Mouse (Mus musculus) limb, embryonic 11.5 days (tissue): ENCODE data around the gene Irf2bpl. TPM values are rescaled to one million over a fixed set of nuclear protein-coding genes. Genes with fewer than 3 reads are reported as not detected.
A peak's percentile ranks its signal among the peaks of the same experiment; 100 is the strongest.

ENCODE experiments used
- ATAC-seq: fragments of 200-750 bp; cut with Nextera tagmentation; 2 replicates; pipeline ENCODE4 v1.8.0; 2017; ENCODE audit warnings: low read depth; ENCODE audit not compliant: insufficient number of reproducible peaks, low FRiP score, low TSS enrichment
- DNase-seq: peaks from one replicate; pipeline ENCODE4 v3.0.0-alpha.2; 2015; ENCODE audit warnings: low spot score
- H3K27ac ChIP-seq: fragments of 300-500 bp; sonication (generic); replicated peaks from 2 replicates; pipeline ENCODE4 v1.5.1; 2014; ENCODE audit warnings: low read depth, mild to moderate bottlenecking, low read length
- H3K27me3 ChIP-seq: fragments of 300-500 bp; sonication (generic); 2 replicates; pipeline ENCODE4 v1.6.1; 2014; ENCODE audit warnings: mild to moderate bottlenecking, low read length, mixed read lengths; ENCODE audit not compliant: control insufficient read depth, insufficient read depth
- H3K36me3 ChIP-seq: fragments of 300-500 bp; sonication (generic); 2 replicates; pipeline ENCODE4 v1.6.1; 2014; ENCODE audit warnings: mild to moderate bottlenecking, low read length, moderate library complexity, mixed read lengths; ENCODE audit not compliant: control insufficient read depth, insufficient read depth
- H3K4me1 ChIP-seq: fragments of 300-500 bp; sonication (generic); 2 replicates; pipeline ENCODE4 v1.6.1; 2014; ENCODE audit warnings: low read length, mixed read lengths; ENCODE audit not compliant: control insufficient read depth, insufficient read depth
- H3K4me2 ChIP-seq: fragments of 300-500 bp; sonication (generic); 2 replicates; pipeline ENCODE4 v1.6.1; 2014; ENCODE audit warnings: low read depth, mild to moderate bottlenecking, moderate library complexity; ENCODE audit not compliant: severe bottlenecking
- H3K4me3 ChIP-seq: fragments of 300-500 bp; sonication (generic); 2 replicates; pipeline ENCODE4 v1.5.1; 2014; ENCODE audit warnings: low read depth, low read length
- H3K9ac ChIP-seq: fragments of 300-500 bp; sonication (generic); 2 replicates; pipeline ENCODE4 v1.6.1; 2014; ENCODE audit warnings: mild to moderate bottlenecking, low read length
- H3K9me3 ChIP-seq: fragments of 300-500 bp; sonication (generic); 2 replicates; pipeline ENCODE4 v1.6.1; 2016; ENCODE audit warnings: low read length; ENCODE audit not compliant: control insufficient read depth
- WGBS: fragments of 180-500 bp; shearing (Covaris S2); extraction: QIAGEN DNeasy Blood & Tissue Kit; methylation state at CpG from one replicate; pipeline ENCODE4 v1.1.7; 2014; 5-methylcytosine and 5-hydroxymethylcytosine counted together
- polyA plus RNA-seq: library from polyadenylated mRNA; unstranded; fragments of >200 nt; fragmentation: Nextera tagmentation; extraction: Ambion mirVana; gene quantifications from 2 replicates; pipeline ENCODE4 v1.2.1, GENCODE M21; 2014

The Irf2bpl gene
- polyA plus RNA-seq, 1 experiment from 2014 or later = 17.9 TPM

- Histone ChIP-seq H3K36me3 (no peaks in the 10 kb centered on the region), H3K9me3 (no peaks in the 10 kb centered on the region), H3K4me2 (peak overlapping the region; percentile 10; the same call in 1 of the 2 replicates), H3K27ac (0 out of 2 replicates have a peak overlapping the region, but pooled peaks have one; percentile 30), H3K4me1 (peaks cover 20% of the 10 kb centered on the region), H3K9ac (no peak overlapping the region), H3K4me3 (no peak overlapping the region), H3K27me3 (no peaks in the 10 kb centered on the region)
- DNase-seq (no peak), ATAC-seq (no peak)
- WGBS = 40% methylated on average over 16 of the region's 16 CpGs
Observed at GRCm38 (mm10) chr12:86878426-86879353, 5.9 kb downstream of the Irf2bpl start.

- ATAC-seq (no peak), DNase-seq (no peak)
- WGBS = 81% methylated on average over 4 of the region's 4 CpGs
- no peaks in the 10 kb centered on the region for H3K36me3 ChIP-seq
- no peaks in the 10 kb centered on the region for H3K9me3 ChIP-seq
- no peaks in the 10 kb centered on the region for H3K27me3 ChIP-seq
- H3K4me1 ChIP-seq = peaks cover 16% of the 10 kb centered on the region
- H3K9ac ChIP-seq = no peak overlapping the region
- no peak overlapping the region for H3K4me3 ChIP-seq
- no peak overlapping the region for H3K4me2 ChIP-seq
- no peak overlapping the region for H3K27ac ChIP-seq
Observed at GRCm38 (mm10) chr12:86876981-86877380, 7.6 kb downstream of the Irf2bpl start.

- Histone ChIP-seq H3K27ac (no peak overlapping the region), H3K9ac (no peak overlapping the region), H3K27me3 (no peaks in the 10 kb centered on the region), H3K4me2 (no peak overlapping the region), H3K36me3 (no peaks in the 10 kb centered on the region), H3K4me3 (no peak overlapping the region), H3K4me1 (peaks cover 16% of the 10 kb centered on the region), H3K9me3 (no peaks in the 10 kb centered on the region)
- 58% methylated on average over 5 of the region's 5 CpGs for WGBS
- ATAC-seq = no peak
- DNase-seq = no peak
Observed at GRCm38 (mm10) chr12:86876116-86876515, 8.5 kb downstream of the Irf2bpl start.

GRCm38 (mm10) chr12:86872335-86873040 is 12.1 kb downstream of the Irf2bpl start:
- ATAC-seq (no peak), DNase-seq (no peak)
- H3K4me1 ChIP-seq = peaks cover 10% of the 10 kb centered on the region
- no peaks in the 10 kb centered on the region for H3K36me3 ChIP-seq
- H3K4me3 ChIP-seq = no peak overlapping the region
- H3K27me3 ChIP-seq = no peaks in the 10 kb centered on the region
- no peak overlapping the region for H3K9ac ChIP-seq
- no peaks in the 10 kb centered on the region for H3K9me3 ChIP-seq
- H3K4me2 ChIP-seq = no peak overlapping the region
- 78% methylated on average over 9 of the region's 9 CpGs for WGBS
- no peak overlapping the region for H3K27ac ChIP-seq

GRCm38 (mm10) chr12:86871666-86872334 is 12.8 kb downstream of the Irf2bpl start:
- DNase-seq (no peak), ATAC-seq (no peak)
- WGBS = 87% methylated on average over 4 of the region's 4 CpGs
- Histone ChIP-seq H3K36me3 (no peaks in the 10 kb centered on the region), H3K27me3 (no peaks in the 10 kb centered on the region), H3K9ac (no peak overlapping the region), H3K27ac (no peak overlapping the region), H3K9me3 (no peaks in the 10 kb centered on the region), H3K4me3 (no peak overlapping the region), H3K4me2 (no peak overlapping the region), H3K4me1 (peaks cover 8% of the 10 kb centered on the region)

GRCm38 (mm10) chr12:86870996-86871395 is 13.6 kb downstream of the Irf2bpl start:
- ATAC-seq = no peak
- 87% methylated on average over 3 of the region's 3 CpGs for WGBS

GRCm38 (mm10) chr12:86869761-86870160 is 14.8 kb downstream of the Irf2bpl start:
- Histone ChIP-seq H3K36me3 (no peaks in the 10 kb centered on the region), H3K9ac (no peak overlapping the region), H3K9me3 (no peaks in the 10 kb centered on the region), H3K27me3 (no peaks in the 10 kb centered on the region), H3K4me1 (peaks cover 7% of the 10 kb centered on the region), H3K4me3 (no peak overlapping the region), H3K27ac (no peak overlapping the region), H3K4me2 (no peak overlapping the region)
- no peak for DNase-seq
- 93% methylated on average over 6 of the region's 6 CpGs for WGBS
- no peak for ATAC-seq

More at GRCm38 (mm10) chr12:86870996-86871395, 13.6 kb downstream of the Irf2bpl start:
- no peaks in the 10 kb centered on the region for H3K27me3 ChIP-seq
- H3K4me1 ChIP-seq = peaks cover 7% of the 10 kb centered on the region
- H3K9ac ChIP-seq = no peak overlapping the region
- DNase-seq = no peak
- H3K4me3 ChIP-seq = no peak overlapping the region
- no peaks in the 10 kb centered on the region for H3K36me3 ChIP-seq
- H3K4me2 ChIP-seq = no peak overlapping the region
- no peaks in the 10 kb centered on the region for H3K9me3 ChIP-seq
- no peak overlapping the region for H3K27ac ChIP-seq
